Mouse (Mus musculus) testis, adult 2 months (tissue): ENCODE data around the gene Slc29a3.

Experiments used
- CTCF ChIP-seq: fragments of 200-500 bp; IDR thresholded peaks from 2 replicates; pipeline ENCODE4 v1.5.1; 2012; ENCODE audit warnings: low read depth, mild to moderate bottlenecking, inconsistent platforms, low read length, moderate library complexity; ENCODE audit not compliant: control insufficient read depth, insufficient read depth, insufficient replicate concordance
- POLR2A ChIP-seq: fragments of 200-500 bp; IDR thresholded peaks from 2 replicates; pipeline ENCODE4 v1.6.1; 2012; ENCODE audit warnings: low read depth, mild to moderate bottlenecking, inconsistent platforms, low read length, moderate library complexity; ENCODE audit not compliant: control insufficient read depth

- no peak for TF ChIP-seq POLR2A
- TF ChIP-seq CTCF: no peak
Measured at GRCm38 (mm10) chr10:60737886-60738640, 14.5 kb downstream of the Slc29a3 start.
